Mouse (Mus musculus): Measurements from ENCODE around the gene Tgoln1.

DNA sequence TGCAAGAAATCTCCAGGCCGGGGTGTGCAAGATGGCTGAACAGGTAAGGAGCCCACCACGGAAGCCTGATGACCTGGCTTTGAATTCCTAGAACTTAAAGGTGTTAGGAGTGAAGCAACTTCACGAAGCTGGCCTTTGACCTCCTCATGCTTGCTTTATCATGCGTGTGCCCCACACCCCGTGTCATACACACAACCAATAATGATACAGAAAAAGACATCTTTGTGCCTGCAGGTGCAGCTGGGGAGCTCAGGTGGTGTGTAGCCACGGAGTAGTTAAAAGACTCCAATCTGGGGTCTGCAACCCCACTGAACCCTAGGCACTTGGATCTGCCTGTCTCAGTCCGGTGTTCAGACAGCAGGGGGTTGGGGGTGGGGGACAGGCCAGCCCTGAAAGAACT, 51.3 kb downstream of the Tgoln1 start:
- TF ChIP-seq EP300 (IDR thresholded peaks at IDR 0.05; ENCODE audit: low read depth) (no peak), CTCF (IDR thresholded peaks at IDR 0.05; ENCODE audit: low read depth) (no peak)

Data from liver, postnatal 0 days (tissue).